Mouse (Mus musculus) C2C12 (cell line): ENCODE measurements around the gene Mamdc2.

ENCODE experiments used
- CTCF ChIP-seq: IDR thresholded peaks from one replicate; pipeline ENCODE4 v1.5.1; 2011; ENCODE audit not compliant: control insufficient read depth, insufficient read depth, insufficient read length
- USF1 ChIP-seq: IDR thresholded peaks from one replicate; pipeline ENCODE4 v1.6.1; 2011; ENCODE audit warnings: low read depth, mild to moderate bottlenecking, control low read depth, moderate library complexity

DNA sequence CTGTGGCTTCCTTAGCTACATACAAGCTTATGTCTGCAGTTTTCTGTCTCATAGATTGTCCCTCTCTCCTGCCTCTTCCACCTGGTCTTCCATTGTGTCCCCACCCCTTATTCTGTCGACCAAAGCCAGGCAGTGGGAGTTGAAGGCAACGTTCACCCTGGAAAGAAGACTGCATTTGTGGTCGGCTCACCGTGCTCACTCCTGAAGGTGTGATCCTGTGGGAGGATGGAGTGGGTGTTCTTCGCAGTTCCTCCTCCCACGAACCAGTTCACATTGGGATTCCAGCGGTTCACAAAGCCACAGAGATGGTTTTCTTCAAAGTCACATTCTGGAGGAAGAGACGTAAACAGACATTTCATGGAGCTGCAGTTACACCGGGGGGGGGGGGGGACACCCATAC, 74.5 kb downstream of the Mamdc2 start:
- TF ChIP-seq CTCF (no peak), USF1 (no peak)
